Mouse (Mus musculus) kidney, embryonic 14.5 days (tissue): ENCODE measurements around the gene Pmm1. TPM values are rescaled to one million over a fixed set of nuclear protein-coding genes. Genes with fewer than 3 reads are reported as not detected.

Experiments used
- ATAC-seq: fragments of 200-750 bp; cut with Nextera tagmentation; 2 replicates; pipeline ENCODE4 v1.8.0; 2017; ENCODE audit warnings: moderate number of reproducible peaks, mild to moderate bottlenecking, moderate TSS enrichment, moderate library complexity; ENCODE audit not compliant: low FRiP score, low TSS enrichment
- H3K27ac ChIP-seq: fragments of 300-500 bp; sonication (generic); 2 replicates; pipeline ENCODE4 v1.5.1; 2014; ENCODE audit warnings: low read depth, mild to moderate bottlenecking, low read length, moderate library complexity, mixed read lengths
- H3K27me3 ChIP-seq: fragments of 300-500 bp; sonication (generic); 2 replicates; pipeline ENCODE4 v1.6.1; 2014; ENCODE audit warnings: mild to moderate bottlenecking, low read length; ENCODE audit not compliant: control insufficient read depth, insufficient read depth
- H3K36me3 ChIP-seq: fragments of 300-500 bp; sonication (generic); 2 replicates; pipeline ENCODE4 v1.6.1; 2014; ENCODE audit warnings: low read length, mixed read lengths; ENCODE audit not compliant: control insufficient read depth, insufficient read depth
- H3K4me1 ChIP-seq: fragments of 300-500 bp; sonication (generic); 2 replicates; pipeline ENCODE4 v1.6.1; 2014; ENCODE audit warnings: low read length, mixed read lengths; ENCODE audit not compliant: control insufficient read depth, insufficient read depth
- H3K4me2 ChIP-seq: fragments of 300-500 bp; sonication (generic); replicated peaks from 2 replicates; pipeline ENCODE4 v1.6.1; 2014; ENCODE audit warnings: low read depth, mild to moderate bottlenecking, low read length
- H3K4me3 ChIP-seq: fragments of 300-500 bp; sonication (generic); 2 replicates; pipeline ENCODE4 v1.5.1; 2014; ENCODE audit warnings: mild to moderate bottlenecking, low read length
- H3K9ac ChIP-seq: fragments of 300-500 bp; sonication (generic); 2 replicates; pipeline ENCODE4 v1.6.1; 2014; ENCODE audit warnings: low read depth, mild to moderate bottlenecking, low read length, moderate library complexity
- H3K9me3 ChIP-seq: fragments of 300-500 bp; sonication (generic); 2 replicates; pipeline ENCODE4 v1.6.1; 2016; ENCODE audit warnings: low read length; ENCODE audit not compliant: control insufficient read depth
- WGBS: fragments of 180-500 bp; shearing (Covaris S2); extraction: QIAGEN DNeasy Blood & Tissue Kit; methylation state at CpG from one replicate; pipeline ENCODE4 v1.1.7; 2014; 5-methylcytosine and 5-hydroxymethylcytosine counted together
- polyA plus RNA-seq: library from polyadenylated mRNA; unstranded; fragments of >200 nt; fragmentation: Nextera tagmentation; extraction: Ambion mirVana; gene quantifications from 2 replicates; pipeline ENCODE4 v1.2.1, GENCODE M21; 2014

Pmm1 gene
- polyA plus RNA-seq, 1 experiment from 2014 or later = 28.3 TPM

GRCm38 (mm10) chr15:81926446-81926822 lies 34.3 kb downstream of the Pmm1 start:
- Histone ChIP-seq H3K9me3 (no peaks in the 10 kb centered on the region), H3K4me1 (peaks cover 34% of the 10 kb centered on the region), H3K4me3 (peak overlapping the region; percentile 82), H3K27me3 (no peaks in the 10 kb centered on the region), H3K4me2 (peak overlapping the region; percentile 34), H3K27ac (no peak overlapping the region), H3K36me3 (0 out of 2 replicates have a peak, but pooled peaks cover 2% of the 10 kb centered on the region), H3K9ac (0 out of 2 replicates have a peak overlapping the region, but pooled peaks have one; percentile 23)
- 35% methylated on average over 9 of the region's 9 CpGs for whole genome bisulfite sequencing
- ATAC-seq = peak; percentile 29

- H3K27ac ChIP-seq = peak within 1 kb of the TSS; percentile 56; the same call in 1 of the 2 replicates
- WGBS = under 1% methylated on average over 54 of the region's 54 CpGs
These were observed 34.8 kb downstream of the Pmm1 start, which contains the start of gene Polr3h for GRCm38 (mm10) chr15:81925760-81926445. Gene Polr3h (minus strand): TSS chr15:81926240.

GRCm38 (mm10) chr15:81924933-81925332 lies 35.8 kb downstream of the Pmm1 start:
- H3K4me1 ChIP-seq = peaks cover 34% of the 10 kb centered on the region
- WGBS = 87% methylated on average over 11 of the region's 11 CpGs
- H3K9ac ChIP-seq = peak overlapping the region; percentile 75; the same call in 1 of the 2 replicates

More at GRCm38 (mm10) chr15:81925760-81926445, 34.8 kb downstream of the Pmm1 start, which contains the start of gene Polr3h:
- Histone ChIP-seq H3K9me3 (no peaks in the 10 kb centered on the region), H3K4me2 (peak within 1 kb of the TSS; percentile 93), H3K27me3 (no peaks in the 10 kb centered on the region), H3K4me1 (peaks cover 34% of the 10 kb centered on the region), H3K9ac (peak within 1 kb of the TSS; percentile 75), H3K4me3 (peak within 1 kb of the TSS; percentile 82), H3K36me3 (0 out of 2 replicates have a peak, but pooled peaks cover 2% of the 10 kb centered on the region)
- peak; percentile 93 for ATAC-seq

GRCm38 (mm10) chr15:81921255-81921654 lies 39.5 kb downstream of the Pmm1 start:
- peaks cover 20% of the 10 kb centered on the region for H3K4me1 ChIP-seq
- no peak overlapping the region for H3K27ac ChIP-seq
- no peaks in the 10 kb centered on the region for H3K27me3 ChIP-seq
- 68% methylated on average over 5 of the region's 5 CpGs for WGBS
- no peaks in the 10 kb centered on the region for H3K9me3 ChIP-seq
- no peak overlapping the region for H3K4me3 ChIP-seq
- no peak for ATAC-seq
- peaks cover 20% of the 10 kb centered on the region for H3K36me3 ChIP-seq
- H3K9ac ChIP-seq = no peak overlapping the region
- H3K4me2 ChIP-seq = no peak overlapping the region

More at GRCm38 (mm10) chr15:81924933-81925332, 35.8 kb downstream of the Pmm1 start:
- Histone ChIP-seq H3K4me2 (peak overlapping the region; percentile 93), H3K36me3 (0 out of 2 replicates have a peak, but pooled peaks cover 2% of the 10 kb centered on the region), H3K4me3 (peak overlapping the region; percentile 82), H3K27me3 (no peaks in the 10 kb centered on the region), H3K27ac (no peak overlapping the region), H3K9me3 (no peaks in the 10 kb centered on the region)
- ATAC-seq = no peak

GRCm38 (mm10) chr15:81920546-81921217 lies 40.0 kb downstream of the Pmm1 start:
- Histone ChIP-seq H3K36me3 (peaks cover 26% of the 10 kb centered on the region), H3K4me3 (no peak overlapping the region), H3K4me2 (no peak overlapping the region), H3K27me3 (no peaks in the 10 kb centered on the region), H3K9me3 (no peaks in the 10 kb centered on the region), H3K4me1 (peaks cover 20% of the 10 kb centered on the region), H3K9ac (no peak overlapping the region), H3K27ac (no peak overlapping the region)
- no peak for ATAC-seq
- WGBS = 87% methylated on average over 10 of the region's 10 CpGs

GRCm38 (mm10) chr15:81919062-81919461 lies 41.7 kb downstream of the Pmm1 start:
- H3K27me3 ChIP-seq = no peaks in the 10 kb centered on the region
- no peak overlapping the region for H3K9ac ChIP-seq
- H3K9me3 ChIP-seq = no peaks in the 10 kb centered on the region
- H3K27ac ChIP-seq = no peak overlapping the region
- H3K4me3 ChIP-seq = no peak overlapping the region
- H3K4me1 ChIP-seq = peaks cover 10% of the 10 kb centered on the region; the same call in 1 of the 2 replicates
- H3K36me3 ChIP-seq = peaks cover 42% of the 10 kb centered on the region
- 75% methylated on average over 5 of the region's 5 CpGs for WGBS
- H3K4me2 ChIP-seq = no peak overlapping the region
- ATAC-seq = no peak

- H3K4me3 ChIP-seq = no peak overlapping the region
- WGBS = 58% methylated on average over 6 of the region's 6 CpGs
- no peaks in the 10 kb centered on the region for H3K9me3 ChIP-seq
- ATAC-seq = no peak
- no peak overlapping the region for H3K27ac ChIP-seq
- H3K4me2 ChIP-seq = no peak overlapping the region
- no peak overlapping the region for H3K9ac ChIP-seq
- H3K27me3 ChIP-seq = no peaks in the 10 kb centered on the region
- no peaks in the 10 kb centered on the region for H3K4me1 ChIP-seq
- peaks cover 52% of the 10 kb centered on the region for H3K36me3 ChIP-seq
These were observed 42.9 kb downstream of the Pmm1 start for GRCm38 (mm10) chr15:81917621-81918463.

- Histone ChIP-seq H3K9me3 (no peaks in the 10 kb centered on the region), H3K4me3 (no peak overlapping the region), H3K9ac (no peak overlapping the region), H3K4me1 (no peaks in the 10 kb centered on the region), H3K36me3 (peaks cover 58% of the 10 kb centered on the region), H3K27me3 (no peaks in the 10 kb centered on the region), H3K4me2 (no peak overlapping the region), H3K27ac (no peak overlapping the region)
- ATAC-seq = no peak
- 73% methylated on average over 12 of the region's 12 CpGs for WGBS
These were observed 43.5 kb downstream of the Pmm1 start for GRCm38 (mm10) chr15:81917201-81917600.
